Mouse (Mus musculus) layer of hippocampus, adult 9-11 months (tissue): ENCODE data around the gene Sesn1.
"Not testable (repeated sequence)": the region's sequence is repeated elsewhere in the genome, so short reads cannot be mapped to it uniquely, and the experiment has no call there.

Experiments used
- DNase-seq: peaks from one replicate; pipeline ENCODE4 v3.0.0; 2022

The Sesn1 gene

DNA sequence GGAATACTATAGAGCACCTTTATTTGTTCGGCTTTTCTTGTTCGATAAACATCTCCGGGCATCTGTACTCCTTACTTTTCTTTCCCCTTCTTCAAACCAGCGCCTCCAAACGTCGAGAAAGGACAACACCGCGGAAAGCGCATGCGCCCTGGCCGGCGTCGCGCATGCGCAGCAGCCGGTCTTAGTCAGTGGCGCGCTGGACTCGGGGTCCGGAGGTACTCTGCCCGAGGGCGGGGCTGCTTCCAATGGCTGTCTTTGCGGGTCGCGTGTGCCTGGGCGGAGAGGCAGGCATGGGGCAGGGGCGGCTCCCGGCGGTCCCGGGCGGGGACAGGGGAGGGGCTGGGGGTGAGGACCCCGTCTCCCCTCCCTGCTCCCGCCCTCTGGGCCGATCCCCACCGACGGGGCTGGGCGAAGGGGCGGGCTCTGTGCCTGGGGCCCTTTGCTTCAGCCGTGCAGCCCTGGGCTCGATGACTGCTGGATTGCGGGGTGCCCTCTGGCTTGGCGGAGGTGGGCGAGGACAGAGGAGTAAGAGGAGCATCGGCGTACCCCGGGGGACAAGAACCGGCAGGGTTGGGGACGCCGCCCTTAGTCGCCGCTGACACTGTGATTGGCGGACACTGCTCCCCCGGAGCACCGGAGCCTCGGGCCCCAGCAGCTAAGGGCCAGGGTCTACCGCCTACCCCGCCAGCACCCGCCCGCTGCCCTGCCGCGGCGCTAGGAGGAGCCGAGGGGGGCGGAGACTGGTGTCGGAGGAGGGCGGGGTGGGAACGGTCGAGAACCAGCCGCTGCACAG is at the start of gene Sesn1, which contains the start of gene Cep57l1:
Sesn1 (plus strand) TSS at position 165 of the 793 bp plus-strand sequence.
Cep57l1 (minus strand) TSS at position 101 of the 793 bp plus-strand sequence.
- peak; percentile 92 for DNase-seq

DNA sequence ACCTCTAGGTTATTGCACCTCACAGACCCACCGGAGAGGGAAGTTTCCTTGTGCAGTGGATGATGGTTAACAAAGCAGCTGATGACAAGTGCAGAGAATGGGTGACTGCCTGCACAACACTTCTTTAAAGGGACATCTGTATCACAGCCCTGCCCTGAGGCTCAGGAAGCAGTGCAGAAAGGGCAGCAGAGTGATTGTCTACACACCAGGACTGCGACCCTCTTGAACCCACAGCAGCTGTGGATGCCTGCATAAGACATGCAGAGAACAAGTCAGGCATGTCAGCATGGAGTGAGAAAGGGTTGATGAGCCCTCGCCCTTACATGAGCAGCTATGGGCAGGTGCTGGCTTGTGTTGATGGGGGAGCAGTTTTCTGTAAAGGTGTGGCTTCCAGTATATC is 48.9 kb upstream of the Sesn1 start:
- no peak for DNase-seq

DNA sequence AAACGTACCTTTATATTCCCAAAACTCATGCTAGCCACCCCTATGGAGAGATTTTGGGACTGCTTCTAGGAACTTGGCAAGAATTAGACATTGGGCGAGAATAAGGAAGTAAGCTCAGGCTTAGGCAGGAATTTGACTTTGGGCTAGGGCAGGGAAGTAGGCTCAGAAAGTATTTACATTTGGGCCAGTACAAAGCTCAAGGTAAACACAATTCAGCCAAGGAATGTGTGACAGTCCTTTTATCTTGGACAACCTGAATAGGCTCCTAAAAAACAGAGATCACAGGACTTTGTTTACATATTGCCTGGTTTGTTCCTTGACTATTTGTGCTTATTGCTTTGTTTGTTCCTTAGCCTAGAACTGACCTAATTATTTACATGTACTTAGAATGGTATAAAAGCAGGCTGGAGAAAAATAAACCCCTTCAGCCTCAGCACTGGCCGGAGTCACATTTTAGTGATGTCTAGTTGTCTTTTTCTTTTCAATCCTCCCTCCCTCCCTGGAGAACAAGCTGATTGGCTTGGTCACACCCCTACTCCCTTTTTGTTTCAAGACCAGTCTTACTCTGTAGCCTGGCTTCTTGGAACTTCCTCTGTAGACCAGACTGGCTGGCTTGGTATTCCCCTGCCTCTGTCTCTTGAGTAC is 45.9 kb upstream of the Sesn1 start:
- DNase-seq = no peak

DNA sequence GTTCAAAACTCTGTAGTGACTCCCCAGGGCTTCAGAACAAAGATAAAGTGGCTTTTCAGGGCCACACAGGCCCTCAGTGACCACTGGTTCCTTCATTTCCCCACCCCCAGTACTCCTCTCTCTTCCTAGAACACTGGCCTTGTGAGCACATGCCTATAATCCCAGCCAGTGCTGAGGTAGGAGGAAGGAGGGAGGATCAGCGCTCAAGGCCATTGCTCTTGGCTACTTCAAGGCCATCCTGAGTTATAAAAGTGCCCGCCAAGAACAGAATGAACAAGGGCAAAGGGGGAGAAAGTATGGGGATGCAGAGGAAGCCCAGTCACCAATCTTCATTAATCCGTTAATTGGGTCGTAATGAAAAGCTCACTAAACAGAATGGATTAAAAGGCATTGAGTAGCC is 44.1 kb upstream of the Sesn1 start:
- DNase-seq = no peak

DNA sequence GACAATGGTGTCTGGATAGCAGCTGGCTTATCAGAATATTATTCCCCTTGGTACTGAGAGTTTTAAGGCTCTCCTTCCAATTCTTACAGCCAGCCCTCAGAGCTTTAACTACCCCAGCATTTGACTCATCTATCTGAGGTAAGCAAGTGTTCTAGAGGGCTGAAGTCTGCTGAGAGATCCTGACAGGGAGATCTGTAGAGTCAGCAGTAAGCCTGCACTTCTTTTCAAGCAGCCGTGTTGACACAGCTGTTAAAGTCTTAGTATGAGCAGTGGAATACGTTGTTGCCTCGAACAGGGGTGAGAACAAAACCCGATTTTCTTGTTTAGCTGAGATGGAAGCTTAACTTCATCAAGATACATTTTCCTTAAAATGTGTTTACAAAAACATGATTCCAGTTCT is 43.5 kb upstream of the Sesn1 start:
- no peak for DNase-seq

DNA sequence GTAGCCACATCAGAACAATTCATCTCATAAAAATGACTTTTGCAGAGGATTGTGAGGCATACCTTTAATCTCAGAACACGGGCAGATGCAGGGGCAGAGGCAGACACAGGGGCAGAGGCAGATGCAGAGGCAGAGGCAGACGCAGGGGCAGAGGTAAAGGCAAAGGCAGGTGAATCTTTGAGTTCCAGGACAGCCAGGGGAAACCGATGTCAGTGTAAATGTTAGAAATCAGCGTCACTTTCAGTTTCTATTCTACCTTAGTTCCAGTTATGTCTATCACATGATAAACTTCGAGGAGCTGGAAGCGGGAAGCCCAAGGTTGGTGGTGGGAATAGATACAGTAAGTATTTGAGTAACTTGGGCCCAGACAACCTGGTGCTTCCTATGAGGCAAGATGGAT is 42.5 kb upstream of the Sesn1 start:
- no peak for DNase-seq

DNA sequence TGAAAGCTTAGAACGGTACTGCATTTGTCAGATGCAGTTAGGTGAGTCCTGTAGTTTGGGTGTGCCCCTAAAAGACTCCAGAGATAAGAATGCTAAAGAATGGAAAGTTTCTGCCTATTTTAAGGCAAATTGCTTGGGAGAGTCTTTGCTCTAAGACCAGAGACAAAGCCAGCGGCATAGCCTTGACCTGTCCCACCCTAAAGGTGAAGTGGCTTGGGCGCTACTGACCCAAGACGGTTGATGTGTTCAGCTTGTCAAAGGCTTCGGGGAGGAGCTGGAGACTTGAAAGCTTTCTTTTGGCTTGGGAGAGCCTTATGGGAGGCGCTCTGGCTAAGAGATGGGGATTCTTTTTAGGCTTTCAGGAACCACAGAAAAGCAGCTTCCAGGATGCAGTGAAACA is 17.4 kb upstream of the Sesn1 start:
- no peak for DNase-seq

DNA sequence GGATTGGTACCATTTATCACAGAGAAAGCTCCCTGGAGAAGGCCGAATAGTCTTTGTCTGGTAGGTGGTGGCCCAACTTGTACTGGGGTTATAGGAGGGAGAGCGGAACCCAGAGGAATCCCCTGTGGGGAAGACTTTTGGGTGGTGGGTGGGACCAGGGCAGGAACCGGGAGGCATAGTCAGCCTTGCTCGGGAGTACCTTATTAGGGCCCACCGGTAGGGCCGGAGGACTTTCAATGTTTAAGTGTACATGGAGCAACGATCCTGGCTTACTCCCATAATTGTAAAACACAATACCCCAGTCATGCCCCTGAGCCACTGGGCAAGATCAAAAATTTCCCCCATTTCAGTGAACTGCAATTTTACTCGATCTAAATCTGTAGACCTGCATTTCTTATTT is 12.5 kb upstream of the Sesn1 start:
- DNase-seq = no peak

DNA sequence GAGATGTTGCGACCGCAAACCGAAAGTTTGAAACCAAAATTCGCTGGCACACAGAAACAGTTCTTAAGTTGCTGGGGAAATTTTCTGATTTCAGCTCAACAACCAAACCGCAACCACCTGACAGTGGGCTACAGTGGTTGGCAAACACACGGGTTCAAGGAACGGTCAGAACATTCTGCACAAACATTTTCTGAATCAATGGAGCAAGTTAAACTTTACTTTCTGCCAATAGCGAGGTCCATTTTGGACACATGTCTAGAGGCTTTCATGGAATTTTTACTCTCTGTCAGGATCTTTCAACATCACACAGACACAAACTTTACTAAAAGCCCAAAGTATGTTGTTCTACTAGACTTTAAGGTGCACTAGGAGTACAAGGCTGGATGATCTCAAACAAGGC is 6.3 kb upstream of the Sesn1 start:
- no peak for DNase-seq

DNA sequence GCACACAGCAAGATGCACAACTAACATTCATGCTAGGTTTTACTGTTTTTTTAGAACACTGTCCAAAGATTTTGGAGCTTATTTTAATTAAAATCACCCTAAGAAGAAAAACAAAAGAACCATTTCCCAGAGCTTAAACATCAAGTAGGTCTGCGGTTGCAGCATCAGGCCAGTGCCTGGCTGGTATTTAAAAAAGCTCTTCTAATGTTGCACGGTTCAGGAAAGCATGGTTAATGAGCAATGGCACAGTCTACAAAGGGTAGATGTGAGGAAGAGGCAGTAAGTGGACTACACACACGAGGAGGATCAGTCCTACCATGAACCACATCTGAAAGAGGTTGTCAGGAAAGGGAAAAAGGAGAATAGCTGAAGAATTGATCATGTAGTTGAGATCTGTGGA is 5.0 kb upstream of the Sesn1 start:
- no peak for DNase-seq

DNA sequence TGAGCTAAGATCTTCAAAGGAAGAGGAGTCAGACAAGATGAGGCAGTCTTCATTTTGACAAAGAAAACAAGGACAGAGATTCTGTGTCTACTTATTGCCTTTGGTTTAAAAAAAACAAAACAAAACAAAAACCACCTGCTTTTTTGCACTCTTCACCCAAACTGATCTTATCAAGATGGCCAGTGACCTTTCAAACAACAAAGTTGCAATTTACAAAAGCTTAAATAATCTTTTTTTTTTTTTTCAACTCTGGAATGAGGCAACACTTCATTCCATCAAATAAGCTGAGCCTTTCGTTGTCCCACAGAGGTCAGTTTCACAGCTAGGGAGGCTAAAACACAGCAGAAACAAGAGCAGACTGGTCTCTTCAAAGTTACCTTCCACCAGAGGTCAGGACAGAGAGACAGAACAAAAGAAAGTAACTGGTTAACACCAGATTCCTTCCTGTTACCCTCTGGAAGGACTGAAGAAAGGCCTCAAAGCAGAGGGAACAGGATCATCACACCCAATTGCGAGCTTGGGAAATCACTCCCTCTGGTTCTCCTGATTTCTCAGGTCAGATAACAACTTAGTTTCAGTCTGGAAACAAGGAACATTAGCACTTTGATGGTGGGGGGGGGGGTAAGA is 3.9 kb upstream of the Sesn1 start:
- no peak for DNase-seq

DNA sequence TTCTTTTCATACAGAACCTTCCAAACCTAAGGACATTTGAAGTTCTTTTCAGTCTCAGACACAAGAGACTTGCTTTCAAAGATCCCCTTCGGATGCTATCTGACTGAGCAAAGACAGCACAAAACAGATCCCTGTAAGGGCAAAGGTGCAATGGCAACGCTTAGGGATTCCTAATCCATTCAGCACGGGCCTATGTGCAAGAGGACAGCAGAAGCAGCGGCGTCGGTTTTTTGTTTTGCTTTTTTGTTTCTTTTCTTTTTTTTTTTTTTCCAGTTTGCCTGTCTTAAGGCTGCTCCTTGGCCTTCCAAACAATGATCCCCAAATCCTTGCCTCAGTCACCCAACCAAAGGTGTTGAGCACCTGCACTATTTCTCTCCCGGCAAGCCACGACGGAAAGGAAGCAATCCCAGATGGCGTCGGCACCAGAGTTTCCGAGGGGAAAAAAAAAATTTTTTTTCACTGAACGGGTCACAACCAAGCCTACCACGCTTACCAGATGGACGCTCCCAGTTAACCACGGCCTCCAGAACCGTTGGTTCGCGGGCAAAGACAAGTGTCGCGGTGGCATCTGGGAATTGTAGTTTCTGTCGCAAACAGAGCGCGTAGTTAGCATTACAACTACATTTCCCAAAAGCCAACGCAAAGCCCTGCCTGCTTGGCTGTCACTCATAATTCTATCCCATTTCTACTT is 510 bp upstream of the Sesn1 start:
- peak; percentile 94 for DNase-seq

DNA sequence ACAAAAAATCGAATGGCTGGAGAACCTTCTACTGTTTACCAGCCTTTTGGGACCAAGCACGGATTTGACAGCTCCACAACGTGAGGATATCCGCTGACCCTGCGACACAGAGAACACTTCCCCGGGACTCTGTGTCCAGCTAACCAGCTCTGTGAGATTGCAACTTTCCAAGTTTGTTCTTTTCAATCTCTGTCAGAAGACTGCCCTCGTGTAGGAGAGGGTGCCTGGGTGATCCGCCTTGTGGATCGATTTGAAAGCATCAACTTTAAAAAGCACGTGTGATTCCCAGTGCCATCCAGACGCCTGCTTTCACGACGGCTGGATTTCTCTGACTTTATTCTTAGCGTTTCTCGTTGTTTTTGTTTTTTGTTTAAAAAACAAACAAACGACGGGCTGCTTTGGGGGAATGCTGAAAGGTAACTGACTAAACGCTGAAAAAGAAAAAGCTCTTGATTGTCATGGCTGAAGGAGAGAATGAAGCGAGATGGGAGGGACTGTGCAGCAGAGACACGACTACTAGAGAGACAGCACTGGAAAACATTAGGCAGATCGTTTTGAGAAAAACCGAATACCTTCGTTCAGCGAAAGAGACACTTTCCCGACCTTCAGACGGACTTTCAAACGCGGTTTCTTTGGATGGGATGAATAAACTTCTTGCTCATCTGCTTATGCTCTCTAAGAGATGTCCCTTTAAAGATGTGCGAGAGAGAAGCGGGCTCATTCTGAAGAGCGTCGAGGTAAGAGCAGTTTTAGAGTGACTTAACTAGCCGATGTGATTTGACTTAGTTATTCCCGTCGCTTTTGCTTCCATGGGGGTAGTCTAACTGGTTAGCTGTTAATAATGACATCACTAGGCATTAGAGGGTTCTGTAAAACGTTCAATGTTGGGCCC is 1.1 kb downstream of the Sesn1 start:
- no peak for DNase-seq

DNA sequence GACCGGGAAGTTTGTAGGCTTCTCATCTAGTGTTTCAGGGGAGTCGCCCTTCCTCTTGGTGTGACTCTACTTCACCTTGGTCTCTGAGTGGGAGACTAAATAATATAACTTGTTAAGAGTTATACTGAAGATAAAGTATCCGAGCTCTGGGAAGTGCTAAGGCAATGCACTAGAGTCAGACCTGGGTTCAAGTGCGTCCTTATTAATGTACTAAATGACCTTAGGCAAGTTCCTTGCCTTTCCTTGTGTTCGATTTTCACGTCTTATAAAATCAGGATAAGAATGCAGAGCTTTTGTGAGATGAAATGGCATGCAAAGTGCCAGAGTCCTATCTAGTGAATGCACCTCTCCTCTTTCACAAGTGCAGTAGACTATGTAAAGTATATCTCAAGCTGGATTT is 2.8 kb downstream of the Sesn1 start:
- no peak for DNase-seq

DNA sequence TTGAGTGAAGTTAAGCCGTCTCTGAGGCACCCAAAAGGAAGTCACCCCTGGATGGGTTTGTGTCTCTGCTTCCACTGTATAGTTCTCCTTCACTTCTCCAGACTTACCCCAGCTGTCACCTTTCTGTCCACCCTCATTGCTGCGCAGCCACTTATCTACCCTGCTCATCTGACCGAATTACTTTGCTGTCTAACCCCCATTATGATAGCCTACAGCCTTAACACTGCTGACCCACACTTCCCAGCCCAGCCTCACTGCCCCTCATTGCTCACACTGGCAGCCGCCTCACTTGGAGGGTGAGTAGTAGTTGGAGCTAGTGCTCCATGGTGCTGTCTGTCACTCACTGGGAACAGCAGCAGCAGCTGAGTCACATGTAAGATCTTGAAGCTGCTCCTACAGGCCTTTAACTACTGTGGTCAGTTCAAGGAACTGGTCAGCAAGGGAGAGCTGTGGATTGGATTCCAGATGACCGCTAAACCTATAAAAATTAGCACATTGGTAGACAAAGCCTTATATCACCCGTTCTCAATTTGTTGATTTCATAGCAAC is 4.6 kb downstream of the Sesn1 start:
- DNase-seq = no peak

DNA sequence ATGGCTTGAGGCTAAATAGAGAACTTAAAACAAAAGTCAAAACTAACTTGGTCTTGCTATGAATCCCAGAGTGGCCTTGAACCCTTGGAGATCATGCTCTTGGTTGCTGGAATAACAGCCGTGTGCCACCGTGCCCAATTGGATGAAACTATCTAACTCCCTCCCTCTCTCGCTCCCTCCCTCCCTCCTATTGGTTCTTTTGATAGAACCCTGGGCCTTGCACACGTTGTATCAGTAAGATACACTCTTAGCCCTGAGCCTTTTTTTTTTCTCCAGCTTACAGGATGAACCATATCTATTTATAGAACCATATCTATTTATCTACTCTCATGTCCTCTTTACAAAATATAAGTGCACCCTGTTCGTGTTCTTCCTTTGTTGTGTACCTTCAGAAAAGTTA is 6.8 kb downstream of the Sesn1 start:
- no peak for DNase-seq

DNA sequence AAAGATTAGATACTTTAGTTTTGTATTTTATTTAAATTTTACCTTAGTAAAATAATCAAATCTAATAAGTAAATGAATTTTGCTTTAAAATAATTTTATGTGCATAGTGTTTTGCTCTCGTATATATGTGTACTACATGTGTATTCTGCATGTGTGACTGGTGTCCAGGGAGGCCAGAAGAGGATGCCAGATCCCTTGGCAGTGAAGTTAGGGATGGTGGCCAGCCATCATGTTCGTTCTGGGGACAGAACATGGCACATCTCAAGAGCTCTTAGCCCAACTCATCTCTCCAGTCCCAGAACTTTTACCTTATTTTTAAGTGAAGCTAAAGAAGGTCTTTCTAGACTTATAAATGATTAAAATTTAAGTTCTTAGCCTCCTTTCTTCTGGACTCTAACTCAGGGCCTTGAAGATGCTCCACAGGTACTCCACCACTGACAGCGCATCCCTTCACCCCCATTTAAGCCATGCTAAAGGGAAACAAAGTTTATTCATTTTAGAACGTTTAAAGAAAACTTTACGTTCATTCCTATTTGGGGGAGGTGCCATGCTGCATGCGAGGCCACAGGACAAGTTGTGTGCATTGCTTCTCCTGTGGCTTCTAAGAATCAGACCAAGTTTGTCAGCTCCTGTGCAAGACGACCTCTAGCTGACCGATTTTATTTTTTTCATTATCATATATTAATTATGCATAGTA is 8.4 kb downstream of the Sesn1 start:
- DNase-seq = no peak

DNA sequence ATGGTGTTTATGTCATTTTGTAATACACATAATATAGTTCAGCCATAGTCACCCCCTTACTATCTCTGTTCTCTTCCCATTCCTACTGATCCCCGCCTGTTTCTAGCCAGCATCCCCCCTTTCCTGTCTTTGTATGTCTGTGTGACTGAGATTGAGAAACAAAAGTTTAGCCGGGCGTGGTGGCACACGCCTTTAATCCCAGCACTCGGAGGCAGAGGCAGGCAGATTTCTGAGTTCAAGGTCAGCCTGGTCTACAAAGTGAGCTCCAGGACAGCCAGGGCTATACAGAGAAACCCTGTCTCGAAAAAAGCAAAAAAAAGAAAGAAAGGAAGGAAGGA is 9.0 kb downstream of the Sesn1 start:
- DNase-seq = not testable (repeated sequence)

DNA sequence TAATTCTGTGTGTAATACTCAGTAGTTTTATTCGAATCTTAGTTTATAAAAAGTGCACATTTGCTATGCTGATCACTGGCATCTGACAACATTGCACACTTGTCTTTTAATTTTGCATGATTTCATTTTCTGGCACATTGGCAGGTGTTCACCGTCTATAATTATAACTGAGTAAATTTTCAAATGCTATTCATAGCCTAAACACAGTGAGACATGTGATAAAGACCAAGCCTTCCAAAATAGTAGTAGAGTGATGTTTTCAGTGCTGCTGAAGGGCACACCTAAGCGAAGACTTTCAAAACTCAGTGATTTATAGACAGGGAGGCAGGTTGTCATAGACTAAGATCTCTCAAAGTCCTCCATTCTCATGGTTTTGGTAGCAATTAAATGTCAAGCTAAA is 9.6 kb downstream of the Sesn1 start:
- DNase-seq = no peak

DNA sequence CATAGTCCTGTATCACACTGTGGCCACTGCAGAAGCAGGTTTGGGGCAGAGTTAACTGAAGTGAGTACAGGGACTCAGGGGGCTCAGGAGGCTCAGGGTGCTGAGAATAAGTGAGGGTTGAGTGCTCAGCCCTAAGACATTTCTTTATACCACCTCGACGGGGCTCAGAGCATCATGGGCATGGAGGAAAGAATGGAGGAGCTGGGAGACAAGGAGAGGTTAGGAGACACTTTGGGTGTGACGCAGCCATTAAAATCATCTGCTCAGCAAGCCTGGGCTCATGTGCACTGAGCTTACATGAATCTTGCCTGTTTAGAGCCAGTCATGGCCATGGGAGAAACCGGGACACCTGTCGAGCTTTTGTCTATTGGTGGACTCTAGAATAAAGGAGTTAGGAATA is 10.7 kb downstream of the Sesn1 start:
- no peak for DNase-seq

DNA sequence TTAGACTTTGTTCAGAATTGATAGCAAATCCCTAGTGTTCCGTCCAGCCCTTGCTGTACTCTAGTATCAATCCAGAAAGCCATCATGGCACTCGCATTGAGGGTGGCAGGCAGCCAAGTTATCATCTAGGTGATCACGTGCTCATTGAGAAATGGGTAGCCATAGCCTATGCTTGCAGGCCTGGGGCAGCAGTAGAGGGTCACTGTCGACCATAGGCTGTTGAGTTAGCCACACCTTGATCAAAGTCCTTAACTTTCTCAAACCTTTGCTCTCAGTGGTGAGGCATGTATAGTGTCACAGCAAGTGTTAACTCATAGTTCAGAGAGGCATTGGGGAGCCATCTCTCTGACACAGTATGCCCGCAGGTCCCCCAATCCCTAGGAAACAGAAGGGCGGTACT is 11.4 kb downstream of the Sesn1 start:
- no peak for DNase-seq
